Mouse (Mus musculus) gastrocnemius, postnatal 14 days (tissue): ENCODE results near the gene Bhlhe41. TPM values are rescaled to one million over a fixed set of nuclear protein-coding genes. Genes with fewer than 3 reads are reported as not detected.

Experiments used
- total RNA-seq, 2 experiments: library from RNA; stranded (reverse); gene quantifications; 2 replicates each; pipeline ENCODE4 v1.2.3; 2021

Bhlhe41 gene
- total RNA-seq, 2 experiments from 2014 or later: 29.8 to 41.7 TPM

Other genes with a start within 250 kb of the Bhlhe41 start
- gene Tuba3b, start 249.8 kb downstream of the Bhlhe41 start, total RNA-seq: not detected
- gene Rassf8, start 118.8 kb downstream of the Bhlhe41 start, total RNA-seq: 10 to 100 TPM; 29.7 to 34.8 TPM
- gene Sspn, start 66.1 kb upstream of the Bhlhe41 start, total RNA-seq: 10 to 100 TPM; 85.0 to 89.2 TPM